Mouse (Mus musculus): ENCODE data around the gene Tmem185b.
A peak's percentile ranks its signal among the peaks of the same experiment; 100 is the strongest.

Tmem185b gene

DNA sequence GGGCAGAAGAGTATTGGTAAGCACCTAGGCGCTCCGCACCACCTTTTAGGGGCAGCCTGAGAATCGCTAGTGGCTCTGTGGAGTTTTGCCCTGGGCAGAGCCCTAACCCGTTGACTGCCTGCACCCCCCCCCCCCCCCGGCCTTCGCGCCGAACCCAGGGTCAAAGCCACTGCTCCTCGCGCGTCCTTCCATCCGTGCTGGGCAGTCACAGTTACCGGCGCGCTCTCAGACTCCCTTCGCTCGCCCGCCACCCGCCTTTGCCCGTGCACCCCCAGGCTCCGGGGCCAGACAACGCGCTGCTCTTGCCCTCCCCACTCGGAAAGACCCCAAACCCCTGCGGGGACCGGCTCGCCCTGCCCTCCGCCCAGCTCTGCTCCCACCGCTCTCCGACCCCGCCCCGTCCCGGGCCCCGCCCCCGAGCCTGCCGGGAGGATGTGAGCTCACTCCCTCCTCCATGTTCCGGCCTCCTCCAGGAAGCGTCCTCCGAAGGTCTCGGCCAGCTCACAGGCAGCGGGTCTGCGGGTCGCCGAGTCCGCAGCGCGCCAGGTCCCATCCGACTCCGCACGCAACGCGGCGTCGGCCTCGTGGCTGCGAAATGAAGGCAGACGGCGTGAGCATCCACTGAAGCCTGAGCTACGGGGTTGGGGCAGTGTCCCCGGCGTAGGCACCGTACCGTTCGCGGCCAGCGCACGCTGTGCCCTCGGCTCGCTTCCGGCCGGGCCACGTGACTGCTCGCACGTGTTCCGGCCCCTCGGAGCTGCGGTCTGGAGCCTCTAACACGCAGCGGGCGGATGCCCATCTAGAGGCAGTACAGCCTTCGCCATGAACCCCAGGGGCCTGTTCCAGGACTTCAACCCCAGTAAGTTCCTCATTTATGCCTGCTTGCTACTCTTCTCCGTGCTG, at the start of gene Tmem185b:
Tmem185b (plus strand) TSS at position 472 of the 903 bp plus-strand sequence.
- DNase-seq (ENCODE audit: low spot score): peak; percentile 70

DNA sequence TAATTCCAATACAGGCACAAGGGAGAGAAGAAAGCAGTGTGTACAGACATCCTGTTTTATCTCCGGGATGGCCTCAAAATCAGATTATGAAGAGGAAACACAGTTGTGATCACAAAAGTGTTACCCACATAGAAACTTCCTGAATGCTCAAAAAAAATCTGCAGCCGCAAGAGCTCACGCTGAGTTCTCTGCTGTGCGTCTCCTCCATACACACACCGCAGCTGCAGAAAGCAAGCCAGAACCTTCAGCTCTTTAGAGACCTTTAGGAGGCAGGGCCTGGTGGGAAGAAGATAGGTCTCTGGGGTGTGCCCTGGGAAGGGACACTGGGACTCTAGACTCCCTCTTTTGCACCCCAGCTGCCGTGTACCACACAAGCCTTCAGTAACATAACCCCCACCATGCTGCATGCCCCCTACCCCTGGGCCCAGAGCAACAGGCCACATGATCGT, 49.0 kb upstream of the Tmem185b start:
- DNase-seq (ENCODE audit: low spot score): no peak

DNA sequence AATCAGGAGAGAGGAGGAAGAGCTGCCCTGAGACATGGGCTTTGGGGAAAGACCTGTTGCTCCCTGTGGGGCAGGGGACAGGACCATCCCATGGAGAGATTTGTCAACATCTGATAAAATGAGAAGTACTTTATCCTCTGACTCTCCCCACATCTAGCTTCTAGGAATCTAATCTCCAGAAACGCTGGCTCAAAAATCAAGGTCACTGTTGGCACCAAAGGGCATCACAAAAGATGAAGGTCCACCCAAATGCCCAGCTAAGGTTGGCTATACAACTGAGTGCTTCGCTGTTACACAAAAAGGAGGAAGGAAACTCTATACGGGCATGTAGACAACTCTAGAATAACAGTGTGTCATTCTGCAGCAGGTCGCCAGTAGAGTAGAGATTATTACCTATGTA, 46.3 kb upstream of the Tmem185b start:
- no peak for DNase-seq (ENCODE audit: low spot score)

DNA sequence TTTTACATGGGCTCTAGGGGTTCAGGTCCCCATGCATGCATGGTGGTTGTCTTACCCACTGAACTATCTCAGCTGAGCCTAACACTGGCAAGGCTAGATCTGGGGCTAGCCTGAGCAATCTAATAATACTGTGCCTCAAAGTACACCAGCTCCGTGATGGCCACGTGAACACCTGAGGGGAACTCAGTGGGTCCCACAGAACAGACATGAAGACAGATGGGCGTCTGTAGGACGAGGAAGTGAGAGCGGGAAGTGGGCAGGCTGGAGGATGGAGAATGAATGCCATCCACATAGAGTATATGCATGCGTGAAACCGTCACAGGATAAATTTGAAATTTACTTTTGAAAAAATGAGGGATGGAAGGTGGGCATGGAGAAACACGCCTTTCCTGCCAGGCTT, 45.3 kb upstream of the Tmem185b start:
- no peak for DNase-seq (ENCODE audit: low spot score)

DNA sequence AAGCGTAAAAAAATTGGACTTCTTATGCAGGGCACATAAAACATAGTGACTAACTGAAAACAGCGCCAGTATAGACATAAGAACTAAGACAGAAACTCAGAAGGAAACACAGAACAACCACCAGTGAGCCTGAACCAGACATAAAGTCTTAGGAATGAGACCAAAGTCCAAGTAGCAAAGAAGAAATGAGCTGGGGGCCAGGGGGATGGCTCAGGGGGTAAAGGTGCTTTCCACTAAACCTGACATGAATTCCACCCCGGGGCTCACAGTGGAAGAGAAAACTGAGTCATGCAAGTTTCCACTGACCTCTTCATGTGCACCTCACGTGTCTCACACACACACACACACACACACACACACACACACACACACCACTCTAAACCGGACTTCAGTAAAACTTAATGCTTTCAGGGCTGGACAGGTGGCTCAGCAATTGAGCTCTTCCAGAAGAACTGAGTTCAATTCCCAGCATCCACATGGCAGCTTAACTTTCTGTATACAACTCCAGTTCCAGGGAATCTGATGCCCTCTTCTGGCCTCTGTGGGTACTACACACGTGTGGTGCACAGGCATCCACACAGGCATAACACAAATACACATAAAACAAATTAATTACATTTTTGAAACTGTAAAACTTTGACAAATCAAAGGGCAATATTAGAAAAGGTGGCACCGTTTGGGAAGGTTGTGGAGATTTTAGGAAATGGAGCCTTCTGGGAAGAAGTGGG, 44.6 kb upstream of the Tmem185b start:
- no peak for DNase-seq (ENCODE audit: low spot score)

DNA sequence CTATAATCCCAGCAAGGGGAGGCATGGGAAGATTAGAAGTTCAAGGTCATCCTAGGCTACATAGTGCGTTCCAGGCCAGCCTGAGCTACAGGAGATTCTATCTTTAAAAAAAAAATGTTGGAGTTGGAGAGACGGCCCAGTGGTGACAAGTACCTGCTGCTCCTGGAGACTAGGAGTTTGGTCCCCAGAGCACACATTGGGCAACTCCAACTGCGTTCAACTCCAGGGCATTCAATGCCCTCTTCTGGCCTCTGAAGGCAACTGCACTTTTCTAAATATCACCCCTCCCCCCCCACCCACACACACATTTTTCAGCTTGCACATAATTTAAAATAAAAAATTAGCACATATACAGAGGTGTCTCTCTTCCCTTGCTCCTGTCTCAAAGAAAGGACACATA, 43.1 kb upstream of the Tmem185b start:
- no peak for DNase-seq (ENCODE audit: low spot score)

DNA sequence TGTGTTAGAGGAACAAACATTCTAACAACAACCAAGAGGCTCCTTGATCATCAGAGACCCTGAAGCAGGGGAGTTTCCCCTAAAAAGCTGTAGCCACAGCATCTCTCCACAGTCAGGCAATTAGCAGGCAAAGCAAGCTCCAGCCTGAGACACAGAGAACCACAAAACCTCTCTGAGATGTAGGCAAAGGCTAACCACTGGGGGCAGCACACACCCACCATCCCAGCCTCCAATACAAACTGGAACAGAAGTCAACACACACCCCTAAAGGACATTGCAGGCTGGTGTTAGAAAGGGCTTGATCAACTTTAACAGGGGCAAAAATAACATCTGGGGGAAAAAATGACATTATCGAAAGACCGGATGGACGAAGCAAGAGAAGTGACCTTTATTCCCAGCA, 41.5 kb upstream of the Tmem185b start:
- no peak for DNase-seq (ENCODE audit: low spot score)

DNA sequence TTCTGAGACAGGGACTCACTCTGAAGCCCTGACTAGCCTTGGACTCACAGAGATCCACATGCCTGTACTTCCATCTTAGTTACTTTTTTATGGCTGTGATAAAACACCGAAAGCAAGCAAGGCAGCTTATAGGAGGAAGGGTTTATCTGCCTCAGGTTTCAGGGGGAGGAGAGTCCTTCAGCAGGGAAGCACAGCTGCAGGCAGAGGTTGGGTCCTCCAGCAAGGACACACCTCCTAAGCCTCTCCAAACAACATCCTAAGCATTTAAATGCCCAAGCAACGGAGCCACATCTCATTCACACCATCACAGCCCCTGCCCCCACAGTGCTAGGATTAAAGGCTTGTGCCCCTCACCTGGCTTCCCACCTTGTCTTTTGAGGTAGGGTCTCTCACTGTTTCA, 40.1 kb upstream of the Tmem185b start:
- no peak for DNase-seq (ENCODE audit: low spot score)

DNA sequence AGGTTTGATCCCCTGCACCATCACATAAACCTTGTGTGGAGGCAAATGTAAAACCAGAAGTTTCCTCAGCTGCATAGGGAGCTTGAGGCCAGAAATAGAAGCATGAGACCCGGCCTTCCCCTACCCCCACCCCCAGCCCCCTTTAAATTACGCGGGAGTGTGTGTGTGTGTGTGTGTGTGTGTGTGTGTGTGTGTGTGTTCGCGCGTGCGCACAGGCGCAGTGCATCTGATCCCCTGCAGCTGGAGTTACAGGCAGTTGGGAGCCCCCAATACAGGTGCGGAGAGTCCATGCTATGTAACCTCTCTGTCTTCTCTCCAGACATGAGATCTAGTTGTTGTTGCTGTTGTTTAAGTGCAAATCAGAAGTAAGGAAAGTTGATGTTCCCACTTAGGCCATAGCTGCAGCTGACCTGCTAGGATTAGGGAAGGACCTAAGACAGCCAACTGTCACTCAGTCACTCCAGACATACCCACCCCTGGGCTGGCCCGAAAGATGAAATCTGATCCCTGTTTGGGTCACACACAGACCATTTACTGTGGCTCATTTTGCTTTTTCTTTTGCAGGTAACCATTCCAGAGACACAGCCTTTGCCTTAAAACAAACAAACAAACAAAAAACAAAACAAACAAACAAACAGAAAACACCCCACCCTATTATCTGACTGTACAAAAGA, 37.9 kb upstream of the Tmem185b start:
- DNase-seq (ENCODE audit: low spot score): no peak

DNA sequence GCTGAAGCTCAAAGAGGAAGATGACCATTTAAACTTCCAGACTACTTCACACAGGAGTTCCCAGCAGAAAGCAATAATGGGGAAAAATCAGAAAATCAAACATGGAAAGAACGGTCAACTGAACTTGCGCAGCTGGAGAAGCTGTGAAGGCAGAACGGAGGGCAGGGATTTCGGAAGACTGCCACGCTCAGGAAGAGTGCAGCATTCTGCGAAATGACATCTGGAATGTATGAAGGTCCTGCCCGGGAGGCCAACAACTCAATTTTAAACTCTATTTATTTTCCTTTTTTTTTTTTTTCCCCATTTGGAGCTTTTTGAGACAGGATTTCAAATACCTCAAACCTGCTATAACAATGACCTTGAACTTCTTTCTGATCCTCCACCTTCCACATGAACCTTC, 35.2 kb upstream of the Tmem185b start:
- DNase-seq (ENCODE audit: low spot score): no peak

DNA sequence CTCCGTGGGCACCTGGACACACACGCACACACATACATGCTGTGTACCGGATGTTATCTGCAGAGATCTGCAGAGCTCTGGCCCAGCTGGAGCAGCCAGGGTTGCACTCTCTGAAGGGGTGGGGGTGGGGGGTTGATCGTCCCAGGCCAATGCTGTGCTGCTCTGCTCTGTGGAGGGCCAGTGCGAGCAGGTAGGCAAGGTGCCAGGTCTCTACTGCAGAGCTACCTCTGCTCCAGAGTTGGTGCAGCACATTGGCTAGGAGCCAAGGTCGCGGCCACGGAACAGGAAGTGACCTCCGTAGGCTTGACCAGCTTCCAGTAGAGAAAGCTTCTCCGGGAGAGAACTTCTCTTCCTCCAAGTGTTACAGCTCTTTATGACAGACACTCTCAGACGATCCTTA, 33.9 kb upstream of the Tmem185b start:
- no peak for DNase-seq (ENCODE audit: low spot score)

DNA sequence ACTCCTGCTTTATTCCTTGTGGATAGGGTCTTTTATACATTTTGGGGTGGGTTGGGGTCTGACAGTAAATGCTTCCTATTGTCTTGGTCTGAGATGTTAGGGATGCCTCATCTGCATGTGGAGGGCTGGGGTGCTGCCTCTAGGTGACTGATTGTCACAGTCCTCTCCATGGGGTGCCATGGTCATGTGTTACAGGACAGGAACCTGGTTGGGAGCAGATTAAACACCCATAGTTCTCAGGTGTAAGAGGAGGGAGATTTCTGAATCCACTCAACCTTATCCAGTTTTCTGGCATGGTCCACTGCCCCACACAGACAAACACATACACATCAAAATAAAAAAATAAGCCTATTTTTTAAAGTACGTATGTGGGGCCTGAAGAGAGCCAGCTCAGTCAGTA, 33.5 kb upstream of the Tmem185b start:
- DNase-seq (ENCODE audit: low spot score): no peak

DNA sequence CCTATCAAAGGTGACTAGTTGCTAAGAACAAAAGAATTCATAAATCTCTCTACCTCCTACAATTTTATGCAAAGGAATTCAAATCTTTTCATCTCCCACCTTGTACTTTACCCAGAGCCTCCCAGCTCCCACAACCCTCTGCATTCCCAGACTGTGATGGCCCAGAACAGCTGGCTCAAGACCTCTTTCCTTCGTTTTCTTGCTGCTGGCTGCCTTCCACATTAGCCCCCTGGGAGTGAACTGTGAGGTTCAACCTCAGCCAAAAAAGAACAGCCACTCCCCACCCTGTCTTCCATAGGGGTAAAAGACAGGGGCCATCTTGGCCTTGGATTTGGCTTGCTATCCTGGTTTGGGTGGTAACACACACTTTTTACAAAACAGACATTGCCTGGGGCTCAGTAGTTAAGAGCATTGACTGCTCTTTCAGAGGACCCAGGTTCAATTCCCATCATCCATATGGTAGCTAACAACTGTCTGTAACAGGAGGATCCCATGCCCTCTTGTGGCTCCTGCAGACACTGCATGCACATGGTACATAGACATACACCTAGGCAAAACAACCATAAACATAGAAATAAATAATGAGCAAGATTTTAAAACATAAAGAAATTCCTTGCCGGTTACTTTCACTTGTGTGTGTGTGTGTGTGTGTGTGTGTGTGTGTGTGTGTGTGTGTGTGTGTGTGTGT, 31.8 kb upstream of the Tmem185b start:
- DNase-seq (ENCODE audit: low spot score): no peak

DNA sequence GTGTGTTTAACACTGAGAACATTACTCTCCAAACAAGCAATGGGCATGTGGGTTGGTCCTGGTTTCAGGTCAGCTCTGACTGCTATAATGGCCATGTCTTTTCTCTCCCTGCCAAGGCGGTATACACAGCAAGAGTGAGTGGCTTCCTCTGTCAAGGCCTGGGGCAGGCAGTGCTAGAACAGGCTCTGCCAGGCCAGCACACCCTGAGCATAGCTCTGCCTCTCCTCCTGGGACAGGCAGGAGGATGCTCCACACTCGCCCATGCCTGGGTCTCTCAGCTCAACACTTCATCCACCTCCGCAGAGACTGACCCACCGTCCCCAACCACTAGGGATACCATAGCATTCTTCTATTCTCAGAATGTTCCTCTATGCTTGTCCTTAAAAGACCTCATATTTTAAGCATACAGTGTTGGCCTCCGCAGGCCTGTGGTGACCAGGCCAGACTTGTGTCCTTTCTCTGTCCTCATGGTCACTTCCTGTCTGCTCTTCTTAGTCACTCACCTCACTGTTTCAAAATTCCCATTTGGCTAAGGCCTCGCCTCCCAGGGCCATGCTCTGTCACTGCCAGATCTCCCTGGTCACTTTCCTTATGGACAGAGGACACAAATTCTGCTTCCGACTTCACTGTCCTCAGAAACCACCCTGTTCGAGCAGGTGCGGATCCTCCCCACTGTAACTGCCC, 31.1 kb upstream of the Tmem185b start:
- no peak for DNase-seq (ENCODE audit: low spot score)

DNA sequence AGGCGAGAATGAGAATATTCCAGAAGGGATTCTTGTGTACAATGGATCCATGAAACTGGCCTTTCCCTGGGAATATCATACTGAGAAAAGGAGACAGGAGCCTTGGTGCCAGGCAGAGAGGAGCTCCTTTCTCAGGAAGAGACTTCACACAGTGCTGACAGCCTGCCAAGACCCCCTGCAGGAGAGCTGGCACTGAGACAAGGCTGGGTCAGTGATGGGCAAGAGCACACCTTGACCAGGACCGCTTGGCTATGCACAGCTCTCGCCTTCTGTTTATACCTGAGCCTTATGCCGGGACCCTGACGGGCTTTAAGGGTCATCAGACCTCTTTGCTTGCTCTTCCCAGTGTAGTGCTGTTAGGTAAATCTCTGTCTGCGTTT, 30.6 kb upstream of the Tmem185b start:
- no peak for DNase-seq (ENCODE audit: low spot score)

DNA sequence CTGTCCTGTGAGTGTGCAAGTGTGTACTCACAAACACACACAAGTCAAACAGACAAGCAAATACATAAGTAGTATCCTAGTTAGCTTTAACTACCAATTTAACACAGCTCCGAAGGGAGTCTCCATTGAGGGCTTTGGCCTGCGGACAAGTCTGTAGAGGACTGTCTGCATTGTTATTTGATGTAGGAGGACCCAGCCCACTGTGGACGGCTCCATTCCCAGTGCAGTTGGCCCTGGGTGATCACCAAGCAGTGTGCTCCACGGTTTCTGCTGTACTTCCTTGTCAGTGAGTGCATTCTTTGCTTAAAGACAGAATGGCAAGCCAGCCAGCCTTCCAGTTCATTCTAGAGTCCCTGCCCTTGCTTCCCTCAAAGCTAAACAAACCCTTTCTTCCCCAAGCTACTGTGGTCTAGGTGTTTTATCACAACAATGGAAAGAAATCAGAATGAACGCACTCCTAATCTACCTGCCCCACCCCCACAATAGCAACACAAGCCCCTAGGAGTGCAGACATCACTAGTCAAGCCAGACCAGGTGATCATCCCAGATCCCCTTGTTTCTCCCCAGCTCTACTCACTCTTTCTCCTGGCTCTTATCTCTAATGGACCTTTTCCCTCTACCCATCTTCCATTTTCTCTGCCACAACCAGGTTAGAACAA, 28.5 kb upstream of the Tmem185b start:
- DNase-seq (ENCODE audit: low spot score): no peak

DNA sequence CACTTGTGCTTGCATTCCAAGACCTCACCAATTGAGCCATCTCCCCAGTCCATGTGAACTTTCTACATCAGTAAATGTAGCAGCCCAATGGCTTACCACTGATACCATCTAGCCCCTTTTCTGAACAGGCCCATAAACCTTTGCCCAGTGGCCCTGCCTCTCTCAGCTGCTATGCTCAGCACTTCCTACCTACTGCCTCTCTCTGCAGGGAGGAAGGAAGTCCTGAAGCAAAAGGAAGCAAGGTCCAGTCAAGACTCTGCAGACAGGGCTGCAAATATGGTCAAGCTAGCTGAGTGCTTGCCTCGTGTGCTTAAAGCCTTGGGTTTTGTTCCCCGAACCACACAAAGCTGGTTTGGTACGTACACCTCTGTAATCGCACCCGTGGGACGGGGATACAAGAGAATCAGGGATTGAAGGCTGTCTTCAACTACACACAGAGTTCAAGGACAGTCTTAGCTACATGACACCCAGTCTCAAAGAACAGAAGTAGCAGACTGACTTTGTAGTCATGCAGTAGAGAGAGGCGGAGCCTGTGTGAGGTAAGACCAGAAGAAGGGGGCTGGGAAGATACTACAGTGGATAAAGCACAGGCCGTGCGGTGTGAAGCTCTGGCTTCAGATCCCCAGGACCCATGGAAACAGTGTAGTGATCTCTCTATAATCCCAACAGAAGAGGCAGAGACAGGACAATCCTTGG, 27.3 kb upstream of the Tmem185b start:
- no peak for DNase-seq (ENCODE audit: low spot score)

DNA sequence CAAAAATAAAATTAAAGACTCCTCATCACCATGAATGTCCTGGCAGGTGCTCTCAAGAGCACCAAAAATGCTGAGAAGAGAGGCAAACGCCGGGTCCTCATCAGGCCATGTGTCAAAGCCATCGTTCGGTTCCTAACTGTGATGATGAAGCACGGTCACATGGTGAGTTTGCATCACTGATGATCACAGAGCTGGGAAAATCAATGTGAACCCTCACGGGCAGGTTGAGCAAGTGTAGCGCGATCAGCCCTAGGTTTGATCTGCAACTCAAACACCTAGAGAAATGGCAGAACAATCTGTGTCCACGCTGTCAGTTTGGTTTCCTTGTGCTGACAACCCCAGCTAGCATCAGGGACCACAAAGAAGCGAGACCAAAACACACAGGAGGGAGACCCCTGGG, 26.5 kb upstream of the Tmem185b start:
- DNase-seq (ENCODE audit: low spot score): no peak

DNA sequence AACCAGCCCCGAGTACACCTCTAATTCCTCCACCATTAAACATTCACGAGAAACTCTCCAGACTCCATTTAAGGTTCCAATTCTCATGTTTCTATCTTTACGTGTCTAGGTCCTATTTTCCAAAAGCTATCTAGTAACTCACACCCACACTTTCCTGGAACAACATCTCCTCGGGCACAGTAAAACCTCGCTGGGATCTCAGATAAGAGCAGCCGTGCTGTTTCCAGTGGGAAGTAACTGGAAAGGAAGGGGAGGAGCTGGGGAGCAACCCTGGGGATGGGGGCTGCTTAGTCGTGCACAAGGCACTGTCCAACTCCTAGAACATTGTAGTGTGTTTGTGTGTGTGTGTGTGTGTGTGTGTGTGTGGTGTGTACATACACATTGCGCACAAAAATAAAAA, 24.1 kb upstream of the Tmem185b start:
- DNase-seq (ENCODE audit: low spot score): no peak

DNA sequence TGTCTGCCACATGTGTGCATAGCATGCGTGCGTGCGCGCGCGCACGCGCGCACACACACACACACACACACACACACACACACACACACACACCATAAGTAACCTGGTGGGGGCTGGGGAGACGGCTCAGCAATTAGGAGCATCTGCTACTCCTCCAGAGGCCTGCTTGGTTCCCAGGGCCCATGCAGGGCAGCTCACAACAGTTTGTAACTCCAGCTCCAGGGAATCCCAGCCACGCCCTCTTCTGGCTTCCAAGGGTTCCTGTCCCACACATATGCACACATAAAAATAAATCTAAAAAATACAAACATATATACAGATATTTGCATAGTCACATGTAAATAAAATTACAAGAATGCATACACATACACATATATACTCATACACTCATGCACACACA, 23.2 kb upstream of the Tmem185b start:
- no peak for DNase-seq (ENCODE audit: low spot score)

DNA sequence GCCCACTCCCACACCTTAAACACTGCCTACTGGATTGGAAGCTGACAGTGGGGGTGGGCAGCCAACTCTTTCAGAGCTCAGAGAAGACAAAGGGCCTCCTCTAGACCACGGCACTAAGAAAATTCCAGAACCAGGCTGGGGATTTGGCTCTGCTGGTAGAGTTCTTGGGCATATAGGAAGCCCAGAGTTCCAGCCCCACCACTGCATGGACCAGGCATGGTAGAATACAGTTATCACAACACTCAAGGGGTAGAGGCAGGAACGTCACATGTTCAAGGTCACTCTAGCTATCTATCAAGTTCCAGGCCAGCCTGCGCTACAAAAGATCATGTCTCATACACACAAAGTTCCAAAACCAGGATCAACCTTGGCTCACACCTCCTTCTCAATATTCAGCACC, 22.8 kb upstream of the Tmem185b start:
- DNase-seq (ENCODE audit: low spot score): no peak

Data from spleen, adult 12 weeks (tissue).